Mouse (Mus musculus) C2C12 (cell line): ENCODE data around the gene Efr3b.

ENCODE experiments used
- CEBPB ChIP-seq: IDR thresholded peaks from one replicate; pipeline ENCODE4 v1.6.1; 2011; ENCODE audit warnings: low read depth, mild to moderate bottlenecking, control low read depth, moderate library complexity
- CTCF ChIP-seq: IDR thresholded peaks from one replicate; pipeline ENCODE4 v1.5.1; 2011; ENCODE audit not compliant: control insufficient read depth, insufficient read depth, insufficient read length
- FOSL1 ChIP-seq: IDR thresholded peaks from one replicate; pipeline ENCODE4 v1.8.0; 2011; ENCODE audit warnings: mild to moderate bottlenecking, low read length; ENCODE audit not compliant: poor library complexity, insufficient read depth, severe bottlenecking
- MAX ChIP-seq: IDR thresholded peaks from one replicate; pipeline ENCODE4 v1.6.1; 2011; ENCODE audit warnings: mild to moderate bottlenecking, control low read depth
- MYOD1 ChIP-seq: IDR thresholded peaks from one replicate; pipeline ENCODE4 v1.6.1; 2011; ENCODE audit warnings: low read depth; ENCODE audit not compliant: control insufficient read depth, insufficient read length
- MYOG ChIP-seq: IDR thresholded peaks from one replicate; pipeline ENCODE4 v1.6.1; 2011; ENCODE audit not compliant: control insufficient read depth, insufficient read length; ENCODE audit errors: extremely low read depth
- USF1 ChIP-seq: IDR thresholded peaks from one replicate; pipeline ENCODE4 v1.6.1; 2011; ENCODE audit warnings: low read depth, mild to moderate bottlenecking, control low read depth, moderate library complexity

DNA sequence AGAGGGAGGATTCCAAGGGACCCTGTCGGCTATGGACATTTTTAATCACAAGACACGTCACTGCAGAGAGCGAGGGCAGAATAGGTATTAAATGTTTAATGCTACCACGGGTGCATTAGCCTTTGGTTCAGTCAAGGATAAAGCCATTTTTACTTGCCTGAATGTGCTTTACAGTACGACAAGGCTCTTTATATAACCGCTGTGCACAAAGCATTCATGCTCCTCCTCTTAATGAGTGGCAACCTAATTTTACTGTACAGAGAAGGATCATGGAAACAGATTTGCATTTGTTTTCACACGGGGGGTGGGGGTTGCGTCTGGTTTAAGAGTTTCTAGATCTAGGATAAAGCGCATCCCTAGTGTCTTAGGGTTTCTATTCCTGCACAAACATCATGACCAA lies 42.0 kb downstream of the Efr3b start:
- TF ChIP-seq CTCF (no peak), CEBPB (no peak), MYOG (no peak), MAX (no peak), USF1 (no peak), MYOD1 (no peak), FOSL1 (no peak)
